ENCODE assay signal across 7 mouse cellular contexts in genomic region chr2:102038895-102039667, GRCm38 (mm10).
DNase-seq lines count a peak whose midpoint lies in the region; ATAC-seq and TF ChIP-seq lines count a peak whose summit lies in the region.

No protein-coding gene starts in this region.

- H3K9me3 ChIP-seq in liver, postnatal 0 days (ENCODE audit: low read length), result no peaks in the 10 kb centered on the region
- no peaks in the 10 kb centered on the region for H3K9me3 ChIP-seq in liver, embryonic 12.5 days (replicated peaks)
- H3K9me3 ChIP-seq in hindbrain, postnatal 0 days (ENCODE audit: low read length), result no peaks in the 10 kb centered on the region

- peak overlapping the region; percentile 76 for H3K27ac ChIP-seq in liver, postnatal 0 days (ENCODE audit: low read depth)
- H3K27ac ChIP-seq in liver, embryonic 12.5 days, result no peak overlapping the region
- no peak overlapping the region for H3K27ac ChIP-seq in hindbrain, postnatal 0 days
- H3K27ac ChIP-seq in thymus, adult 2 months (ENCODE audit: control insufficient read depth, insufficient read depth, low read length), result peak overlapping the region; percentile 99

- peak; percentile 59; the same call in 1 of the 2 replicates for TF ChIP-seq POLR2A in thymus, adult 2 months (IDR thresholded peaks at IDR 0.05; ENCODE audit: control insufficient read depth, extremely low read depth, insufficient read depth, low read length, poor library complexity)

- 45% methylated on average over 7 of the region's 7 CpGs for WGBS in liver, postnatal 0 days (ENCODE audit: insufficient replicate concordance)
- 44% methylated on average over 7 of the region's 7 CpGs for WGBS in liver, embryonic 12.5 days (ENCODE audit: insufficient replicate concordance)
- WGBS in hindbrain, postnatal 0 days, result 78% methylated on average over 7 of the region's 7 CpGs
- WGBS in thymus, adult 2 months, result 32% methylated on average over 7 of the region's 7 CpGs

- peaks cover 7% of the 10 kb centered on the region; the same call in 1 of the 2 replicates for H3K36me3 ChIP-seq in liver, postnatal 0 days (replicated peaks; ENCODE audit: insufficient read depth, low read length)
- H3K36me3 ChIP-seq in liver, embryonic 12.5 days, result no peaks in the 10 kb centered on the region
- H3K36me3 ChIP-seq in hindbrain, postnatal 0 days (ENCODE audit: insufficient read depth, low read length), result no peaks in the 10 kb centered on the region
- H3K36me3 ChIP-seq in thymus, adult 2 months (ENCODE audit: control insufficient read depth, insufficient read depth, low read length), result peaks cover 8% of the 10 kb centered on the region; the same call in 1 of the 2 replicates

- DNase-seq in liver, postnatal 0 days, result peak; percentile 43
- DNase-seq in T-cell, adult 2 months (ENCODE audit: low spot score), result peak; percentile 63
- DNase-seq in hindbrain, postnatal 0 days (ENCODE audit: low spot score), result no peak
- peak; percentile 78 for DNase-seq in thymus, adult 2 months
- DNase-seq in frontal cortex, postnatal 25 days (ENCODE audit: low spot score in 2 of 2), result no peak
- DNase-seq in urinary bladder, postnatal 4 days (ENCODE audit: low spot score in 2 of 2), result no peak

- H3K9ac ChIP-seq in liver, postnatal 0 days (replicated peaks), result no peak overlapping the region
- H3K9ac ChIP-seq in liver, embryonic 12.5 days, result no peak overlapping the region
- no peak overlapping the region for H3K9ac ChIP-seq in hindbrain, postnatal 0 days (replicated peaks; ENCODE audit: low read length)

- H3K27me3 ChIP-seq in liver, postnatal 0 days (ENCODE audit: insufficient read depth, low read length), result no peaks in the 10 kb centered on the region
- no peaks in the 10 kb centered on the region for H3K27me3 ChIP-seq in liver, embryonic 12.5 days (replicated peaks)
- no peaks in the 10 kb centered on the region for H3K27me3 ChIP-seq in hindbrain, postnatal 0 days (ENCODE audit: insufficient read depth, low read length)
- H3K27me3 ChIP-seq in thymus, adult 2 months (ENCODE audit: control insufficient read depth, insufficient read depth, low read length), result no peaks in the 10 kb centered on the region

- H3K4me2 ChIP-seq in liver, postnatal 0 days (ENCODE audit: low read depth, low read length), result no peak overlapping the region
- H3K4me2 ChIP-seq in liver, embryonic 12.5 days, result no peak overlapping the region
- no peak overlapping the region for H3K4me2 ChIP-seq in hindbrain, postnatal 0 days (ENCODE audit: low read depth, low read length)

- peak; percentile 61 for ATAC-seq in liver, postnatal 0 days
- ATAC-seq in liver, embryonic 12.5 days, result no peak; the same call in 1 of the 2 replicates
- no peak for ATAC-seq in hindbrain, postnatal 0 days

- no peak for TF ChIP-seq EP300 in liver, postnatal 0 days (IDR thresholded peaks at IDR 0.05; ENCODE audit: low read depth)

- H3K4me1 ChIP-seq in liver, postnatal 0 days (ENCODE audit: insufficient read depth), result peaks cover 22% of the 10 kb centered on the region
- H3K4me1 ChIP-seq in liver, embryonic 12.5 days, result peaks cover 44% of the 10 kb centered on the region
- H3K4me1 ChIP-seq in hindbrain, postnatal 0 days (ENCODE audit: insufficient read depth, low read length), result peaks cover 12% of the 10 kb centered on the region
- H3K4me1 ChIP-seq in thymus, adult 2 months (replicated peaks; ENCODE audit: control insufficient read depth, insufficient read depth, low read length), result peaks cover 55% of the 10 kb centered on the region

- no peak for TF ChIP-seq CTCF in liver, postnatal 0 days (IDR thresholded peaks at IDR 0.05; ENCODE audit: low read depth)
- peak; percentile 32; the same call in 1 of the 2 replicates for TF ChIP-seq CTCF in hindbrain, postnatal 0 days (IDR thresholded peaks at IDR 0.05; ENCODE audit: low read depth)
- no peak for TF ChIP-seq CTCF in thymus, adult 2 months (IDR thresholded peaks at IDR 0.05; ENCODE audit: borderline replicate concordance, control insufficient read depth, extremely low read depth, insufficient read depth, low read length, poor library complexity)

- H3K4me3 ChIP-seq in liver, postnatal 0 days (ENCODE audit: low read depth, low read length), result no peak overlapping the region
- no peak overlapping the region for H3K4me3 ChIP-seq in liver, embryonic 12.5 days
- no peak overlapping the region for H3K4me3 ChIP-seq in hindbrain, postnatal 0 days (ENCODE audit: low read length)
- H3K4me3 ChIP-seq in thymus, adult 2 months (ENCODE audit: control insufficient read depth, insufficient read depth, low read length), result no peak overlapping the region

Comparison
In these comparisons a context has a peak if more than half of its experiments do, and no peak if none do; other contexts are left out.
1. H3K27ac ChIP-seq: peak in liver, postnatal 0 days (single experiment) and thymus, adult 2 months (single experiment); none in liver, embryonic 12.5 days (single experiment) and hindbrain, postnatal 0 days (single experiment).
2. DNase-seq: peak in liver, postnatal 0 days (single experiment), T-cell, adult 2 months (single experiment) and thymus, adult 2 months (single experiment); none in hindbrain, postnatal 0 days (single experiment), frontal cortex, postnatal 25 days (0 of 2) and urinary bladder, postnatal 4 days (0 of 2).